Mouse (Mus musculus) hindbrain, embryonic 11.5 days (tissue): ENCODE data around the gene Efhd2. TPM values are rescaled to one million over a fixed set of nuclear protein-coding genes. Genes with fewer than 3 reads are reported as not detected.

Experiments used
- ATAC-seq: fragments of 200-750 bp; cut with Nextera tagmentation; 2 replicates; pipeline ENCODE4 v1.8.0; 2017; ENCODE audit warnings: mild to moderate bottlenecking, moderate TSS enrichment, moderate library complexity; ENCODE audit not compliant: low FRiP score
- DNase-seq: peaks from one replicate; pipeline ENCODE4 v3.0.0-alpha.2; 2015; ENCODE audit warnings: low spot score
- H3K27ac ChIP-seq: fragments of 300-500 bp; sonication (generic); 2 replicates; pipeline ENCODE4 v1.5.1; 2014; ENCODE audit warnings: mild to moderate bottlenecking, low read depth, low read length
- H3K27me3 ChIP-seq: fragments of 300-500 bp; sonication (generic); 2 replicates; pipeline ENCODE4 v1.6.1; 2014; ENCODE audit warnings: mild to moderate bottlenecking, low read length, moderate library complexity, mixed read lengths; ENCODE audit not compliant: control insufficient read depth, insufficient read depth
- H3K36me3 ChIP-seq: fragments of 300-500 bp; sonication (generic); 2 replicates; pipeline ENCODE4 v1.6.1; 2014; ENCODE audit warnings: mild to moderate bottlenecking, low read length, moderate library complexity, mixed read lengths; ENCODE audit not compliant: control insufficient read depth, insufficient read depth
- H3K4me1 ChIP-seq: fragments of 300-500 bp; sonication (generic); replicated peaks from 2 replicates; pipeline ENCODE4 v1.6.1; 2014; ENCODE audit warnings: low read length, mixed read lengths; ENCODE audit not compliant: control insufficient read depth, insufficient read depth
- H3K4me2 ChIP-seq: fragments of 300-500 bp; sonication (generic); replicated peaks from 2 replicates; pipeline ENCODE4 v1.6.1; 2014; ENCODE audit warnings: mild to moderate bottlenecking, low read depth, low read length
- H3K4me3 ChIP-seq: fragments of 300-500 bp; sonication (generic); 2 replicates; pipeline ENCODE4 v1.5.1; 2014; ENCODE audit warnings: low read depth, low read length
- H3K9ac ChIP-seq: fragments of 300-500 bp; sonication (generic); 2 replicates; pipeline ENCODE4 v1.6.1; 2014; ENCODE audit warnings: low read depth, low read length
- H3K9me3 ChIP-seq: fragments of 300-500 bp; sonication (generic); 2 replicates; pipeline ENCODE4 v1.6.1; 2016; ENCODE audit warnings: low read length; ENCODE audit not compliant: control insufficient read depth
- WGBS: fragments of 180-500 bp; shearing (Covaris S2); extraction: QIAGEN DNeasy Blood & Tissue Kit; methylation state at CpG from one replicate; pipeline ENCODE4 v1.1.7; 2014; 5-methylcytosine and 5-hydroxymethylcytosine counted together
- polyA plus RNA-seq: library from polyadenylated mRNA; unstranded; fragments of >200 nt; fragmentation: Nextera tagmentation; extraction: Ambion mirVana; gene quantifications from 2 replicates; pipeline ENCODE4 v1.2.1, GENCODE M21; 2014

Efhd2 gene
- polyA plus RNA-seq, 1 experiment from 2014 or later = 25.0 TPM

DNA sequence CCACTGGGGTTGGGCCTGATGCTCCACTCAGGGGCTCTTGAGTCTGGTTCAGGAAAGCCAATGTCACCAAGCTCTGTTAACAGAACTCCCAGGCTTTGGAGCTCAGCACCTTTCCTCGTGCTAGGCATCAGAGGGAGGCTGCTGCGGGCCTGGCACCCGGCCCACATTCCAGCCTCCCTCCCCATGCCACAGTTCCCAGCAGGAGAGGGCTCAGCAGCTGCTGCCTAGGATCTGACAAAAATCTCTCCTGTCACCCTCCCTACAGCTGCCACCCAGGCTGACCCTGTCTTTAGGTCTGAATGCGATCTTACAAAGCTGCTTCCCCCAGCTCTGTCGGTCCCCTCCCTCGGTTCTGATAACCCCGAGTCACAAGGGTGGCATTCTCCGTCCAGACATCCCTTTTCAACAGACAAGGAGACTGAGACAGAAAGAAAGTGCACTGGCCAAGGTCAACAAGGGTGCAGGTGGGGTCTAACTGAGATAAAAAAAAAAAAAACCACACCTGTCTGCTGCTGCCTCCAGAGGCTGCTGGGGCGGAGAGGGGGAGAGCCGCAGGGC lies 7.7 kb downstream of the Efhd2 start:
- Histone ChIP-seq H3K27ac (peak overlapping the region; percentile 42; the same call in 1 of the 2 replicates), H3K4me3 (no peak overlapping the region), H3K9me3 (no peaks in the 10 kb centered on the region), H3K4me2 (no peak overlapping the region), H3K4me1 (peaks cover 3% of the 10 kb centered on the region; the same call in 1 of the 2 replicates), H3K27me3 (no peaks in the 10 kb centered on the region), H3K36me3 (no peaks in the 10 kb centered on the region), H3K9ac (no peak overlapping the region; the same call in 1 of the 2 replicates)
- ATAC-seq = peak; percentile 52; the same call in 1 of the 2 replicates
- 29% methylated on average over 10 of the region's 10 CpGs for WGBS
- DNase-seq = peak; percentile 25

DNA sequence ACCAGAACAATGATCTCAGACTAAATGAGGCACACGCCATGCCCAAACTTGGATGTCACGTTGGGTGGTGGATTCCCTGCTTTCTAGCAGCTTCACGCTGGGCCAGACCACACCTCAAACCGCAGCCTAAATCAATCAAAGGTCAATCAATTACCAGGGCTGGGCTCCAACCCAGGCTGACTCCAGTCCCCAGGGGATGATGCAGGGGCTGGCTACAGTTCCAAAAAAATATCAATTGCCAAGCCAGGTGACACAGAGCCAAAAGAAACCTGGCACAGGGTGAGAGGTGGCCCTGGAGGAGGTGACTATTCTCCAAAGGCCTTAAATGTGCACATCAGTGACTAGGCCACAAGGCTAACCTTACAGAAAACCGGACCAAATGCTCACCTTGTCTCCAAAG lies 9.1 kb downstream of the Efhd2 start:
- Histone ChIP-seq H3K9ac (no peak overlapping the region), H3K9me3 (no peaks in the 10 kb centered on the region), H3K27me3 (no peaks in the 10 kb centered on the region), H3K27ac (no peak overlapping the region), H3K36me3 (no peaks in the 10 kb centered on the region), H3K4me3 (no peak overlapping the region), H3K4me2 (no peak overlapping the region), H3K4me1 (peaks cover 3% of the 10 kb centered on the region; the same call in 1 of the 2 replicates)
- 86% methylated on average over 5 of the region's 5 CpGs for WGBS
- ATAC-seq = no peak
- no peak for DNase-seq

- WGBS = 93% methylated on average over 5 of the region's 5 CpGs
- no peak overlapping the region for H3K4me3 ChIP-seq
- ATAC-seq = no peak
Observed at GRCm38 (mm10) chr4:141865006-141865405, 9.7 kb downstream of the Efhd2 start.

DNA sequence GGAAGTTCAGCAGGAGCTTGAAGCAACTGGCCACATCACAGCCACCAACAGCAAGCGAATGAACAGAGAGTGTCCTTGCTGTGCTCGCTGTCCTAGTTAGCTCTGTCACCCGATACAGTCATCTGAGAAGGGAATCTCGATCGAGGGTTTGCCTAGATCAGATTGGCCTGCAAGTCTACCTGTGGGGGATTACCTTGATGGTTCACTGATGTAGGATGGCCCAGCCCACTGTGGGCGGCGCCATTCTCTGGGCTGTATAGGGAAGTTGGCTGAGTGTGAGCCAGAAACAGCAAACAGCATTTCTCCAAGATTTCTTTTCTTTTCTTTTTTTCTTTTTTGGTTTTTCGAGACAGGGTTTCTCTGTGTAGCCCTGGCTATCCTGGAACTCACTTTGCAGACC lies 10.2 kb downstream of the Efhd2 start:
- H3K27me3 ChIP-seq = no peaks in the 10 kb centered on the region
- DNase-seq (no peak), ATAC-seq (no peak)
- H3K9ac ChIP-seq = no peak overlapping the region
- no peak overlapping the region for H3K4me2 ChIP-seq
- WGBS = 89% methylated on average over 8 of the region's 8 CpGs
- H3K36me3 ChIP-seq = no peaks in the 10 kb centered on the region
- no peak overlapping the region for H3K27ac ChIP-seq
- no peaks in the 10 kb centered on the region for H3K9me3 ChIP-seq
- H3K4me1 ChIP-seq = peaks cover 3% of the 10 kb centered on the region; the same call in 1 of the 2 replicates
- H3K4me3 ChIP-seq = no peak overlapping the region

More at GRCm38 (mm10) chr4:141865006-141865405, 9.7 kb downstream of the Efhd2 start:
- Histone ChIP-seq H3K9me3 (no peaks in the 10 kb centered on the region), H3K4me1 (peaks cover 3% of the 10 kb centered on the region; the same call in 1 of the 2 replicates), H3K9ac (no peak overlapping the region), H3K36me3 (no peaks in the 10 kb centered on the region), H3K27me3 (no peaks in the 10 kb centered on the region), H3K27ac (no peak overlapping the region), H3K4me2 (no peak overlapping the region)
- DNase-seq = no peak

DNA sequence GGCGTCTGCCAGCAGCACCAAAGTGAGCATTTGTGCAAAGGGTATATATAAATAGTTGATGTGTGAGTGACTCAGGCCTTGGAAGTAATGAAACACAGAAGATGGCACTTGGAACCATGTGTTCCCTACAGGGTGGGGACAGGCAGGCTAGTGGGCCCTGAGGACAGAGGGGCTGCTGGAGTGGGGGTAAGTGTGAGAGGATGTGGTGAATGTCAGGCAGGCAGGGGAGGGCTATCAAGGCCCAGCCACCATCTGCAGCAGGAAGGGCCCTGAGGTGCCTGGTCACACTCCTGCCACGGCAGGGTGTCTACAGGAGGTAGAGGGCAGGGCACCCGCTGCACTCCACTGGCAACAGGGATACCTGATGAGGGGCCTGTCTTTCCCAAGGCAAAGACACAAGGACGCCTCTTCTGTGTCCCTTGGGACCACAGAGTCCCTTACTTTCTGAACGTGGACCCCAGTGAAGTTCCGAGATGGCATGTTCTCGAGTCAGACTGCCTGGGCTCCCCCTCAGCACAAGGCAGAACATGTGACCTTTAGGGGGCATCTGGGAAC lies 10.9 kb downstream of the Efhd2 start:
- WGBS = 89% methylated on average over 7 of the region's 7 CpGs
- Histone ChIP-seq H3K9me3 (no peaks in the 10 kb centered on the region), H3K4me2 (no peak overlapping the region), H3K27ac (no peak overlapping the region), H3K36me3 (no peaks in the 10 kb centered on the region), H3K4me3 (no peak overlapping the region), H3K4me1 (peaks cover 3% of the 10 kb centered on the region; the same call in 1 of the 2 replicates), H3K9ac (no peak overlapping the region), H3K27me3 (no peaks in the 10 kb centered on the region)
- ATAC-seq = no peak
- DNase-seq = no peak

GRCm38 (mm10) chr4:141862867-141863266 lies 11.9 kb downstream of the Efhd2 start:
- Histone ChIP-seq H3K9ac (no peak overlapping the region), H3K9me3 (no peaks in the 10 kb centered on the region), H3K4me1 (peaks cover 3% of the 10 kb centered on the region; the same call in 1 of the 2 replicates), H3K4me2 (no peak overlapping the region), H3K27me3 (no peaks in the 10 kb centered on the region), H3K36me3 (no peaks in the 10 kb centered on the region), H3K27ac (no peak overlapping the region), H3K4me3 (no peak overlapping the region)
- no peak for DNase-seq
- ATAC-seq = no peak
- WGBS = 79% methylated on average over 5 of the region's 5 CpGs

- no peak overlapping the region for H3K27ac ChIP-seq
- WGBS = 90% methylated on average over 17 of the region's 17 CpGs
- DNase-seq = no peak
Observed at GRCm38 (mm10) chr4:141861591-141862295, 13.0 kb downstream of the Efhd2 start.

DNA sequence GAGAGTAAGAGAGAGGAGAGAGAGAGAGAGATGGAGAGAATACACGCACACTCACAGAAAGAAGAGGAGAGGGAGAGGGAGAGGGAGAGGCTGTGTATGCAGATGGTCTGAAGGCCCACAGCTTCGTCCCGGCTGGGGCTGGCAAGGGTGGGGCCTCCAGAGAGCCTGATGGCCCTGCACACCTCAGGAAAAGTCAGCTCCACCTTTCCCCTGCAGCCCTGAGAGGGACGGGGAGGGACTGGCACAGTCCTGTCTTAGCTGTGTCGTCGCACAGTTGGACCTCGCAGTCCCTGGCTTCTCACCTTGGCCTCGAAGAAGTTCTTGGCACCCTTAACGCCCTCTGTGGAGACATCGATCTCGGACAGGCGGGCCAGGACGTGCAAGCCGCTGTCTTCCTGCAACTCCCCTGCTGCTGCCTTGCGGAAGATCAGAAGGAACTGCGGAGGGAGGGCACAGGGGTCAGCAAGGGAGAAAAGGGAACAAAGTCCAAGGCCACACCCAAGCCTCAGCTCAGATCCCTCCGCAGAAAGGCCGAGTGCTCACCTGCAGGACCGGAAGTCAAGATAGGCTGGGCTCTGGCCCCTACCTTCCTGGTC lies 14.4 kb downstream of the Efhd2 start:
- 73% methylated on average over 19 of the region's 19 CpGs for WGBS
- Histone ChIP-seq H3K4me2 (no peak overlapping the region), H3K36me3 (no peaks in the 10 kb centered on the region), H3K4me3 (no peak overlapping the region), H3K27me3 (no peaks in the 10 kb centered on the region), H3K9me3 (no peaks in the 10 kb centered on the region), H3K4me1 (no peaks in the 10 kb centered on the region), H3K9ac (no peak overlapping the region), H3K27ac (no peak overlapping the region)
- DNase-seq = no peak
- ATAC-seq = no peak

More at GRCm38 (mm10) chr4:141861591-141862295, 13.0 kb downstream of the Efhd2 start:
- Histone ChIP-seq H3K9me3 (no peaks in the 10 kb centered on the region), H3K4me3 (no peak overlapping the region), H3K4me1 (no peaks in the 10 kb centered on the region), H3K9ac (no peak overlapping the region), H3K4me2 (no peak overlapping the region), H3K27me3 (no peaks in the 10 kb centered on the region), H3K36me3 (no peaks in the 10 kb centered on the region)
- ATAC-seq = no peak
